Mouse (Mus musculus): ENCODE data around the gene Prss12. TPM values are rescaled to one million over a fixed set of nuclear protein-coding genes. Genes with fewer than 3 reads are reported as not detected.

Prss12 gene
- polyA plus RNA-seq (2015; fragmentation: Nextera tagmentation; extraction: Ambion mirVana): 5.9 and 6.9 TPM in 2 replicates

- peaks cover 14% of the 10 kb centered on the region for H3K4me1 ChIP-seq (replicated peaks; ENCODE audit: control insufficient read depth, insufficient read depth, low read length)
- peak within 1 kb of the TSS; percentile 80 for H3K4me3 ChIP-seq (replicated peaks; ENCODE audit: low read length)
- peak; percentile 89 for ATAC-seq
- no peak within 1 kb of the TSS for H3K27ac ChIP-seq (ENCODE audit: low read length)
- H3K27me3 ChIP-seq (replicated peaks; ENCODE audit: control insufficient read depth, insufficient read depth, low read length): peaks cover 5% of the 10 kb centered on the region; the same call in 1 of the 2 replicates
- peak within 1 kb of the TSS; percentile 100 for H3K4me2 ChIP-seq (ENCODE audit: low read length)
- no peaks in the 10 kb centered on the region for H3K9me3 ChIP-seq (ENCODE audit: control insufficient read depth, low read length)
- WGBS: under 1% methylated on average over 73 of the region's 84 CpGs
- no peaks in the 10 kb centered on the region for H3K36me3 ChIP-seq (ENCODE audit: control insufficient read depth, insufficient read depth)
- H3K9ac ChIP-seq (replicated peaks; ENCODE audit: low read depth, low read length): peak within 1 kb of the TSS; percentile 75
Observed at GRCm38 (mm10) chr3:123446708-123447537, at the start of gene Prss12. TSS of gene Prss12 (plus strand) at chr3:123446913.

- 87% methylated on average over 9 of the region's 9 CpGs for WGBS
- ATAC-seq: no peak
- Histone ChIP-seq H3K27me3 (replicated peaks; ENCODE audit: control insufficient read depth, insufficient read depth, low read length) (no peaks in the 10 kb centered on the region), H3K4me2 (ENCODE audit: low read length) (no peak overlapping the region), H3K4me3 (replicated peaks; ENCODE audit: low read length) (no peak overlapping the region), H3K27ac (ENCODE audit: low read length) (no peak overlapping the region), H3K9me3 (ENCODE audit: control insufficient read depth, low read length) (no peaks in the 10 kb centered on the region), H3K36me3 (ENCODE audit: control insufficient read depth, insufficient read depth) (no peaks in the 10 kb centered on the region), H3K4me1 (replicated peaks; ENCODE audit: control insufficient read depth, insufficient read depth, low read length) (no peaks in the 10 kb centered on the region), H3K9ac (replicated peaks; ENCODE audit: low read depth, low read length) (no peak overlapping the region)
Observed at GRCm38 (mm10) chr3:123397562-123398481, 48.9 kb upstream of the Prss12 start.

- no peaks in the 10 kb centered on the region for H3K9me3 ChIP-seq (ENCODE audit: control insufficient read depth, low read length)
- WGBS: 83% methylated on average over 3 of the region's 3 CpGs
- ATAC-seq: no peak
Observed at GRCm38 (mm10) chr3:123404945-123405344, 41.8 kb upstream of the Prss12 start.

GRCm38 (mm10) chr3:123411821-123412578, 34.7 kb upstream of the Prss12 start:
- WGBS: 72% methylated on average over 6 of the region's 6 CpGs

More at GRCm38 (mm10) chr3:123404945-123405344, 41.8 kb upstream of the Prss12 start:
- Histone ChIP-seq H3K4me2 (ENCODE audit: low read length) (no peak overlapping the region), H3K4me1 (replicated peaks; ENCODE audit: control insufficient read depth, insufficient read depth, low read length) (no peaks in the 10 kb centered on the region), H3K9ac (replicated peaks; ENCODE audit: low read depth, low read length) (no peak overlapping the region), H3K4me3 (replicated peaks; ENCODE audit: low read length) (no peak overlapping the region), H3K27me3 (replicated peaks; ENCODE audit: control insufficient read depth, insufficient read depth, low read length) (no peaks in the 10 kb centered on the region), H3K36me3 (ENCODE audit: control insufficient read depth, insufficient read depth) (no peaks in the 10 kb centered on the region), H3K27ac (ENCODE audit: low read length) (no peak overlapping the region)

GRCm38 (mm10) chr3:123413173-123413572, 33.5 kb upstream of the Prss12 start:
- H3K4me3 ChIP-seq (replicated peaks; ENCODE audit: low read length): no peak overlapping the region
- no peaks in the 10 kb centered on the region for H3K36me3 ChIP-seq (ENCODE audit: control insufficient read depth, insufficient read depth)
- no peak for ATAC-seq
- H3K4me2 ChIP-seq (ENCODE audit: low read length): no peak overlapping the region
- no peak overlapping the region for H3K9ac ChIP-seq (replicated peaks; ENCODE audit: low read depth, low read length)
- H3K27me3 ChIP-seq (replicated peaks; ENCODE audit: control insufficient read depth, insufficient read depth, low read length): no peaks in the 10 kb centered on the region
- no peak overlapping the region for H3K27ac ChIP-seq (ENCODE audit: low read length)
- H3K9me3 ChIP-seq (ENCODE audit: control insufficient read depth, low read length): no peaks in the 10 kb centered on the region
- 24% methylated on average over 5 of the region's 5 CpGs for WGBS
- H3K4me1 ChIP-seq (replicated peaks; ENCODE audit: control insufficient read depth, insufficient read depth, low read length): no peaks in the 10 kb centered on the region

More at GRCm38 (mm10) chr3:123411821-123412578, 34.7 kb upstream of the Prss12 start:
- H3K9ac ChIP-seq (replicated peaks; ENCODE audit: low read depth, low read length): no peak overlapping the region
- H3K4me1 ChIP-seq (replicated peaks; ENCODE audit: control insufficient read depth, insufficient read depth, low read length): no peaks in the 10 kb centered on the region
- H3K27me3 ChIP-seq (replicated peaks; ENCODE audit: control insufficient read depth, insufficient read depth, low read length): no peaks in the 10 kb centered on the region
- no peaks in the 10 kb centered on the region for H3K36me3 ChIP-seq (ENCODE audit: control insufficient read depth, insufficient read depth)
- H3K9me3 ChIP-seq (ENCODE audit: control insufficient read depth, low read length): no peaks in the 10 kb centered on the region
- H3K4me3 ChIP-seq (replicated peaks; ENCODE audit: low read length): no peak overlapping the region
- no peak overlapping the region for H3K27ac ChIP-seq (ENCODE audit: low read length)
- no peak for ATAC-seq
- no peak overlapping the region for H3K4me2 ChIP-seq (ENCODE audit: low read length)

GRCm38 (mm10) chr3:123425647-123426046, 21.1 kb upstream of the Prss12 start:
- Histone ChIP-seq H3K4me1 (replicated peaks; ENCODE audit: control insufficient read depth, insufficient read depth, low read length) (no peaks in the 10 kb centered on the region), H3K27ac (ENCODE audit: low read length) (no peak overlapping the region), H3K9me3 (ENCODE audit: control insufficient read depth, low read length) (no peaks in the 10 kb centered on the region), H3K4me3 (replicated peaks; ENCODE audit: low read length) (no peak overlapping the region), H3K9ac (replicated peaks; ENCODE audit: low read depth, low read length) (no peak overlapping the region), H3K36me3 (ENCODE audit: control insufficient read depth, insufficient read depth) (no peaks in the 10 kb centered on the region), H3K27me3 (replicated peaks; ENCODE audit: control insufficient read depth, insufficient read depth, low read length) (no peaks in the 10 kb centered on the region), H3K4me2 (ENCODE audit: low read length) (no peak overlapping the region)
- no peak for ATAC-seq
- WGBS: 55% methylated on average over 2 of the region's 2 CpGs

- Histone ChIP-seq H3K9me3 (ENCODE audit: control insufficient read depth, low read length) (no peaks in the 10 kb centered on the region), H3K4me1 (replicated peaks; ENCODE audit: control insufficient read depth, insufficient read depth, low read length) (no peaks in the 10 kb centered on the region), H3K27ac (ENCODE audit: low read length) (no peak overlapping the region), H3K4me2 (ENCODE audit: low read length) (no peak overlapping the region), H3K36me3 (ENCODE audit: control insufficient read depth, insufficient read depth) (no peaks in the 10 kb centered on the region), H3K9ac (replicated peaks; ENCODE audit: low read depth, low read length) (no peak overlapping the region), H3K27me3 (replicated peaks; ENCODE audit: control insufficient read depth, insufficient read depth, low read length) (no peaks in the 10 kb centered on the region), H3K4me3 (replicated peaks; ENCODE audit: low read length) (no peak overlapping the region)
- 80% methylated on average over 4 of the region's 4 CpGs for WGBS
- ATAC-seq: no peak
Observed at GRCm38 (mm10) chr3:123428005-123428404, 18.7 kb upstream of the Prss12 start.

- no peaks in the 10 kb centered on the region for H3K27me3 ChIP-seq (replicated peaks; ENCODE audit: control insufficient read depth, insufficient read depth, low read length)
- H3K9ac ChIP-seq (replicated peaks; ENCODE audit: low read depth, low read length): no peak overlapping the region
- no peak overlapping the region for H3K4me2 ChIP-seq (ENCODE audit: low read length)
- H3K4me3 ChIP-seq (replicated peaks; ENCODE audit: low read length): no peak overlapping the region
- no peaks in the 10 kb centered on the region for H3K9me3 ChIP-seq (ENCODE audit: control insufficient read depth, low read length)
- no peaks in the 10 kb centered on the region for H3K4me1 ChIP-seq (replicated peaks; ENCODE audit: control insufficient read depth, insufficient read depth, low read length)
- WGBS: 83% methylated on average over 22 of the region's 22 CpGs
- ATAC-seq: no peak
- no peak overlapping the region for H3K27ac ChIP-seq (ENCODE audit: low read length)
- no peaks in the 10 kb centered on the region for H3K36me3 ChIP-seq (ENCODE audit: control insufficient read depth, insufficient read depth)
Observed at GRCm38 (mm10) chr3:123429597-123430458, 16.9 kb upstream of the Prss12 start.
